Mouse (Mus musculus) embryonic facial prominence, embryonic 11.5 days (tissue): ENCODE measurements at regions not wholly inside any gene's neighbourhood (a gene's known extent, or its start where the extent isn't known, plus 50 kb on each side); places are given as distances from the start of the nearest gene placed in this dataset.
A peak's percentile ranks its signal among the peaks of the same experiment; 100 is the strongest.

Experiments
- ATAC-seq: fragments of 200-750 bp; cut with Nextera tagmentation; replicated peaks from 2 replicates; pipeline ENCODE4 v1.8.0; 2017; ENCODE audit warnings: low read depth; ENCODE audit not compliant: insufficient number of reproducible peaks, low FRiP score, low TSS enrichment
- DNase-seq: peaks from one replicate; pipeline ENCODE4 v3.0.0-alpha.2; 2015; ENCODE audit warnings: low spot score
- H3K27ac ChIP-seq: fragments of 300-500 bp; sonication (generic); replicated peaks from 2 replicates; pipeline ENCODE4 v1.5.1; 2014; ENCODE audit warnings: mild to moderate bottlenecking, low read depth, low read length, control low read depth
- H3K27me3 ChIP-seq: fragments of 300-500 bp; sonication (generic); 2 replicates; pipeline ENCODE4 v1.6.1; 2014; ENCODE audit warnings: mild to moderate bottlenecking, low read length, moderate library complexity, mixed read lengths; ENCODE audit not compliant: control insufficient read depth, insufficient read depth
- H3K36me3 ChIP-seq: fragments of 300-500 bp; sonication (generic); replicated peaks from 2 replicates; pipeline ENCODE4 v1.6.1; 2014; ENCODE audit warnings: low read depth, mild to moderate bottlenecking, low read length, moderate library complexity, mixed read lengths; ENCODE audit not compliant: control insufficient read depth, insufficient read depth
- H3K4me1 ChIP-seq: fragments of 300-500 bp; sonication (generic); 2 replicates; pipeline ENCODE4 v1.6.1; 2014; ENCODE audit warnings: low read length, mixed read lengths; ENCODE audit not compliant: control insufficient read depth, insufficient read depth
- H3K4me2 ChIP-seq: fragments of 300-500 bp; sonication (generic); 2 replicates; pipeline ENCODE4 v1.6.1; 2014; ENCODE audit warnings: low read depth, mild to moderate bottlenecking, control low read depth, low read length, moderate library complexity
- H3K4me3 ChIP-seq: fragments of 300-500 bp; sonication (generic); 2 replicates; pipeline ENCODE4 v1.5.1; 2014; ENCODE audit warnings: low read depth, low read length, control low read depth
- H3K9ac ChIP-seq: fragments of 300-500 bp; sonication (generic); replicated peaks from 2 replicates; pipeline ENCODE4 v1.6.1; 2014; ENCODE audit warnings: mild to moderate bottlenecking, control low read depth, low read length
- H3K9me3 ChIP-seq: fragments of 300-500 bp; sonication (generic); replicated peaks from 2 replicates; pipeline ENCODE4 v1.6.1; 2016; ENCODE audit warnings: mild to moderate bottlenecking, low read length, inconsistent platforms, mixed read lengths; ENCODE audit not compliant: control insufficient read depth
- WGBS: fragments of 180-500 bp; shearing (Covaris S2); extraction: QIAGEN DNeasy Blood & Tissue Kit; methylation state at CpG from one replicate; pipeline ENCODE4 v1.1.7; 2014; 5-methylcytosine and 5-hydroxymethylcytosine counted together

GRCm38 (mm10) chr16:76167651-76168050, 145.6 kb upstream of the Samsn1 start:
- Histone ChIP-seq H3K4me3 (no peak overlapping the region), H3K27ac (no peak overlapping the region), H3K9me3 (no peaks in the 10 kb centered on the region), H3K36me3 (no peaks in the 10 kb centered on the region), H3K27me3 (no peaks in the 10 kb centered on the region), H3K9ac (no peak overlapping the region), H3K4me1 (no peaks in the 10 kb centered on the region), H3K4me2 (no peak overlapping the region)
- no peak for ATAC-seq
- 75% methylated on average over 2 of the region's 2 CpGs for WGBS
- DNase-seq = no peak

GRCm38 (mm10) chr16:76160879-76161278, 138.8 kb upstream of the Samsn1 start:
- no peak overlapping the region for H3K4me2 ChIP-seq
- H3K36me3 ChIP-seq = no peaks in the 10 kb centered on the region
- ATAC-seq (no peak), DNase-seq (no peak)
- no peaks in the 10 kb centered on the region for H3K9me3 ChIP-seq
- H3K9ac ChIP-seq = no peak overlapping the region
- no peak overlapping the region for H3K4me3 ChIP-seq
- H3K27ac ChIP-seq = no peak overlapping the region
- no peaks in the 10 kb centered on the region for H3K27me3 ChIP-seq
- 75% methylated on average over 5 of the region's 5 CpGs for WGBS
- H3K4me1 ChIP-seq = no peaks in the 10 kb centered on the region

- Histone ChIP-seq H3K4me1 (no peaks in the 10 kb centered on the region), H3K9me3 (no peaks in the 10 kb centered on the region), H3K9ac (no peak overlapping the region), H3K36me3 (no peaks in the 10 kb centered on the region), H3K27me3 (no peaks in the 10 kb centered on the region), H3K4me3 (no peak overlapping the region), H3K4me2 (no peak overlapping the region), H3K27ac (no peak overlapping the region)
- ATAC-seq (no peak), DNase-seq (no peak)
- 95% methylated on average over 7 of the region's 7 CpGs for WGBS
Measured at GRCm38 (mm10) chr16:76158585-76158984, 136.5 kb upstream of the Samsn1 start.

- no peaks in the 10 kb centered on the region for H3K4me1 ChIP-seq
- no peaks in the 10 kb centered on the region for H3K9me3 ChIP-seq
- WGBS = 86% methylated on average over 12 of the region's 12 CpGs
- H3K4me3 ChIP-seq = no peak overlapping the region
- H3K36me3 ChIP-seq = no peaks in the 10 kb centered on the region
- H3K4me2 ChIP-seq = no peak overlapping the region
- no peaks in the 10 kb centered on the region for H3K27me3 ChIP-seq
- peak; percentile 3 for DNase-seq
- ATAC-seq = no peak
- H3K27ac ChIP-seq = no peak overlapping the region
- H3K9ac ChIP-seq = no peak overlapping the region
Measured at GRCm38 (mm10) chr16:76153766-76154525, 131.9 kb upstream of the Samsn1 start.

GRCm38 (mm10) chr16:76149581-76149980, 127.5 kb upstream of the Samsn1 start:
- Histone ChIP-seq H3K27ac (no peak overlapping the region), H3K4me3 (no peak overlapping the region), H3K9me3 (no peaks in the 10 kb centered on the region), H3K4me2 (no peak overlapping the region), H3K9ac (no peak overlapping the region), H3K27me3 (no peaks in the 10 kb centered on the region), H3K36me3 (no peaks in the 10 kb centered on the region), H3K4me1 (no peaks in the 10 kb centered on the region)
- DNase-seq (no peak), ATAC-seq (no peak)
- 80% methylated on average over 5 of the region's 5 CpGs for WGBS

- Histone ChIP-seq H3K4me1 (no peaks in the 10 kb centered on the region), H3K9ac (no peak overlapping the region), H3K27me3 (no peaks in the 10 kb centered on the region), H3K4me3 (no peak overlapping the region), H3K4me2 (no peak overlapping the region), H3K9me3 (no peaks in the 10 kb centered on the region), H3K36me3 (no peaks in the 10 kb centered on the region), H3K27ac (no peak overlapping the region)
- no peak for ATAC-seq
- DNase-seq = no peak
- WGBS = 86% methylated on average over 2 of the region's 2 CpGs
Measured at GRCm38 (mm10) chr16:76133892-76134291, 111.8 kb upstream of the Samsn1 start.

- no peaks in the 10 kb centered on the region for H3K4me1 ChIP-seq
- H3K4me2 ChIP-seq = no peak overlapping the region
- H3K9me3 ChIP-seq = no peaks in the 10 kb centered on the region
- H3K27me3 ChIP-seq = no peaks in the 10 kb centered on the region
- WGBS = 85% methylated on average over 9 of the region's 9 CpGs
- H3K36me3 ChIP-seq = no peaks in the 10 kb centered on the region
- no peak overlapping the region for H3K27ac ChIP-seq
- H3K4me3 ChIP-seq = no peak overlapping the region
- ATAC-seq = no peak
- no peak overlapping the region for H3K9ac ChIP-seq
- DNase-seq = no peak
Measured at GRCm38 (mm10) chr16:76130486-76130885, 108.4 kb upstream of the Samsn1 start.

- Histone ChIP-seq H3K4me3 (no peak overlapping the region), H3K27ac (no peak overlapping the region), H3K4me2 (no peak overlapping the region), H3K9me3 (no peaks in the 10 kb centered on the region), H3K36me3 (no peaks in the 10 kb centered on the region), H3K4me1 (no peaks in the 10 kb centered on the region), H3K9ac (no peak overlapping the region), H3K27me3 (no peaks in the 10 kb centered on the region)
- DNase-seq = peak; percentile 48
- WGBS = 95% methylated on average over 2 of the region's 2 CpGs
- no peak for ATAC-seq
Measured at GRCm38 (mm10) chr16:76129982-76130381, 107.9 kb upstream of the Samsn1 start.
